Mouse (Mus musculus) left cerebral cortex, adult 18-20 months (tissue): ENCODE data around the gene Hist1h3h. TPM values are rescaled to one million over a fixed set of nuclear protein-coding genes. Genes with fewer than 3 reads are reported as not detected.

Source experiments
- DNase-seq, 2 experiments: peaks; one replicate each; pipeline ENCODE4 v3.0.0; 2021 to 2022; ENCODE audit warnings: low spot score in 2 of 2, mixed read lengths in 1 of 2
- total RNA-seq, 2 experiments: library from RNA; stranded (reverse); gene quantifications; 2 replicates each; pipeline ENCODE4 v1.2.3; 2021

The Hist1h3h gene
- total RNA-seq, 2 experiments from 2014 or later, result 57.9 to 62.6 TPM

- DNase-seq, result no peak
Observed at GRCm38 (mm10) chr13:21727948-21728572, 10.6 kb downstream of the Hist1h3h start.

- no peak for DNase-seq
Observed at GRCm38 (mm10) chr13:21729544-21729943, 12.1 kb downstream of the Hist1h3h start.

GRCm38 (mm10) chr13:21733466-21733865, 16.0 kb downstream of the Hist1h3h start:
- DNase-seq, result no peak

DNA sequence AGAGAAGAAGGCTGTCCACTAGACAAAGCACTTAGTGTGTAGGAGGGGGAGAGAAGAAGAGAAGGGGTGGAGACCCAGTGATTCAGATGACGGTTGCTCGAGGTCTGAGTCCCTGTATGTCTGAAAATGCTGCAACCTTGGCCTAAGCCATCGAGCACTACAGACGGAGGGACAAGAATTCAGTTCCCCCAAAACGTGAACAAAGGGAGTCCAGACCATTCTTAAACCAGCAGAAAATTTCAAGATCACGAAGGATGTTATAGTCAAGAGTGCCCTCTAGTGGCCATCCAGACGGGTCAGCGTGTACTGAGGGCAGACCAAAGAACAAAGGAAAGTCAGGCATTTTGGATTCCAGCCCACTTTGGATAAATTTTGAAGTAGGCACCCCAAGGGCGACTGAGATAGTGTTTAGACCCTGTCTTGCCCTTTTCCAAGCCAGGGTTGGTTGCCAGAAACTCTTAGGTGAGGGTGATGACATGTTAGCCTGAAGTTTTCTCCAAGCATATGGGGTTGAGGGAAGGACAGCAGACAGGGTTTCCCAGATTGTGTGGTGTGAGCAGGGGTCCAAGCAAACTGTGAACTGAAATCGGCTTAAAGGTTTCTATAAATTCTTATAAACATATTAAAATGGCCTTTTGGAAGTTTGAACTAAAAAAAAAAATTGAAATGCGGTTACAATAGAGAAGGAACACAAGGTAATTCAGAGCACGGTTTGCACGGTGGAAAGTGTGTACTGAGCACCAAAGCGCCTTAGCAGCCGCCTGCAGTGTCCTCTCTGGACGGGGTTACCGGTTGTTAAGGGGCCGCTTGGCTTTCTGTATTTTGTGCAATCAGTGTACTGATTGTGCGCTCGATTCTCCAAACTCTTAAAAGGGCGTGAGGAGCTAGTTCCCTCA, 16.8 kb downstream of the Hist1h3h start:
- DNase-seq, result peak; percentile 70 to 74

DNA sequence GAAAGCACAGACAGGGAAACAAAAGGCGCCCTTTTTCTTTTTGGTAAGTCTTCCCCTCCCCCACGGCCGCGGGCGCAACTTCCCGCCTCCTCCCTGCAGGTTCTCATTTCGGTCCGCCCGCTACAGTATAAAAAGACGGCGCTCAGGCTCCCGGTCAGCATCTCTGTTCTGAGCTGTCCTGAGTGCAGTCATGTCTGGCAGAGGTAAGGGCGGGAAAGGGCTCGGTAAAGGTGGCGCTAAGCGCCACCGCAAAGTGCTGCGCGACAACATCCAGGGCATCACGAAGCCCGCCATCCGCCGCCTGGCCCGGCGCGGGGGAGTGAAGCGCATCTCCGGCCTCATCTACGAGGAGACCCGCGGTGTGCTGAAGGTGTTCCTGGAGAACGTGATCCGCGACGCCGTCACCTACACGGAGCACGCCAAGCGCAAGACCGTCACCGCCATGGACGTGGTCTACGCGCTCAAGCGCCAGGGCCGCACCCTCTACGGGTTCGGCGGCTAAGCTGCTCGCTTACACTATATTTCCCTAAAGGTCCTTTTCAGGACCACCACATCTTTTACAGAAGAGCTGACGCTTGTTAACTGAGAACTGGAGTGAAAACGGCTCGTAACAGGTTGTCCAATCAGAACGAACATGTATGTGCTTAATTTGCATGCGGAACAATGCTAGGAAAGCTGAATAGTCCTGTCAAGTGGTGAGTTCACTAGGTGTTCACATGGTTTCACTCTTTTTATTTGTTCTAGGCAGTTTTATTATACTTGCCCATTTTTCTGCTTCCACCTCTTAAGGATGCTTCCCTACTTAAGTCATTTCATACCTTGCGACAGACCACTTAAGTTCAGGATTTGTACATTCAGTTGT, 17.7 kb downstream of the Hist1h3h start, which contains the start of gene Hist1h4j:
Hist1h4j (plus strand) TSS at position 159 of the 862 bp plus-strand sequence.
- peak; percentile 63 to 76 for DNase-seq

DNA sequence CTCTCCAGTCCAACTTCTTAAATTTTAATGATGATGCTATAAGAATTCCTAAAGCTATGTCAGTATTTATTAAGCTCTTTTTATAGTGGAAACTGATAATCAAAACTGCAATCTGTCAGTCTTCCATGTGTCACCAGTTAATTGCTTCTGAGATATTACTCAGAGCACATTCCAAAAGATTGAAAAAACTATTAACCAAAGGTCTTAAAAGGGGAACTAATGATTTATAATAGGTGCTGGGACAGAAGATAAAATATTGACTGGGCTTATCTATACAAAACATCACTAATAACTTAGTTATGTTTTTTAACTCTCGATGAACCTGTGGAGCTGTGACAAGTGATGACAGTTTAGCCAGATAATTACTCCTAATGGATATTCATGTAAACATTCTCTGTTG, 27.5 kb downstream of the Hist1h3h start:
- DNase-seq, result no peak

GRCm38 (mm10) chr13:21749387-21750158, 32.1 kb downstream of the Hist1h3h start:
- DNase-seq, result no peak

GRCm38 (mm10) chr13:21750159-21751017, 32.9 kb downstream of the Hist1h3h start, which contains the start of gene Hist1h4k:
TSS of gene Hist1h4k (minus strand) at chr13:21750505.
- peak; percentile 88 to 94 for DNase-seq

- DNase-seq, result no peak
Observed at GRCm38 (mm10) chr13:21751417-21751816, 34.0 kb downstream of the Hist1h3h start.

DNA sequence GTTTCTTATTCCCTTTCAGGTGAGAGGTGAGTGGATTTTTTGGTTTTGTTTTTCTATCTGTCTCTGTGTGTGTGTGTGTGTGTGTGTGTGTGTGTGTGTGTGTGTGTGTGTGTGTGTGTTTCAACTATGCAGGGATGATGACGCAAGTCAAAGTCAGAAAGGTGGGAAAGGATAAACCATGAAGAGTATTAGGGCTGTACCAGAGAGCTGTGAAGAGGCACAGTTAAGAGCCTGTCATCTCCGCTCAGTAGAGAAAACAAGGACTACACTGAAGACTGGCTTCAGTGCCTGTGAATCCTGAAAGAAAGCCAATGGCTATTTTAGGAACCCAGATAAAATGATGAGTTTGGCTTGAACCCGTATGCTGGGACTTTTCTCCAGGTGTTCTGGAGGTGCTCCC, 34.4 kb downstream of the Hist1h3h start:
- no peak for DNase-seq

DNA sequence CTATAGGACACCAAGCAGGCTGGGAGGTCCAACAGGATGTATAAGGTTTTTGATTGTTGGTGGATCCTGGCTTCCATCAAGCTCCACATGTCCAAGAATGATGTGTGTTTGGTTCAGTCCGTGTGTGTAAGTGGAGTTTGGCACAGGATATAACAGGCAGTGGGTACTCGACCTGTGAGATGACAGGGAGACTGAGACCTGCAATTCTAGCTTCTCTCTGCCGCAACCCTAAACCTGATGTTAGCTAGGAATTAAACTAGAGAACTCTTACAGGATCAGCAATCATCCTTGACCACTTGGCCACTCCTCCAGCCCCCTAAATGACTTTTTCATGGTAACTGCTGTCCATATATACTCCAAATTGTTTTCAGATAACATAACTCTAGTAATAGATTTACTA, 34.9 kb downstream of the Hist1h3h start:
- no peak for DNase-seq

- DNase-seq, result no peak
Observed at GRCm38 (mm10) chr13:21753051-21753523, 35.6 kb downstream of the Hist1h3h start.

GRCm38 (mm10) chr13:21753524-21754285, 36.2 kb downstream of the Hist1h3h start, which contains the start of the genes Hist1h2ak and Hist1h2bn:
TSS of gene Hist1h2ak (minus strand) at chr13:21753827.
TSS of gene Hist1h2bn (plus strand) at chr13:21754123.
- peak; percentile 62 to 73 for DNase-seq

DNA sequence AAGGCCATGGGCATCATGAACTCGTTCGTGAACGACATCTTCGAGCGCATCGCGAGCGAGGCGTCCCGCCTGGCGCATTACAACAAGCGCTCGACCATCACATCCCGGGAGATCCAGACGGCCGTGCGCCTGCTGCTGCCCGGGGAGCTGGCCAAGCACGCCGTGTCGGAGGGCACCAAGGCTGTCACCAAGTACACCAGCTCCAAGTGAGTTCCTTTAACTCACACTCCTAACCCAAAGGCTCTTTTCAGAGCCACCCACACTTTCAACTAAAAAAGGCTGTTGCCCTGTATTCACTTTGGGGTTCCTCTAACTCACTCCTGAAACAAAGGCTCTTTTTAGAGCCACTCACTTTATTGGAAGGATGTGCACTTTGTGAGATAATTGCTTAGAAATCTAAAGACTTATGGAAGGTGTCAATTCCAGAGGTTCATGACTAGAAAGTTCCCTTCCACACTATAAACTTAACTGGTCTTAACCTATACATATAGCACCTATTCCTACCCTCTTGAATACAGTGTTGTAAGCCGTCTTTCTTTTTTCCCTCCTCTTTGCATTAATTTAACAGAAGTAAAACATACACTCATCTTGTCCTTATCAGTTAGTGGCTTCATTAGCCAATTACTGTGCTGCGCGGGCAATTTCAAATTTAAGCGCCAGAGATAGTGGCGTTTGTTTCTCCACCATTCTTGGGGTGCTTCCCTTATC, 37.0 kb downstream of the Hist1h3h start:
- DNase-seq, result peak; percentile 17 to 42

GRCm38 (mm10) chr13:21755707-21756106, 38.2 kb downstream of the Hist1h3h start:
- DNase-seq, result no peak
